Mouse (Mus musculus) T-cell, adult 2 months (primary cell): Measurements from ENCODE around the gene Prnp.

Experiments used
- DNase-seq: peaks from one replicate; pipeline ENCODE4 v3.0.0; 2022; ENCODE audit warnings: low spot score

Prnp gene

DNA sequence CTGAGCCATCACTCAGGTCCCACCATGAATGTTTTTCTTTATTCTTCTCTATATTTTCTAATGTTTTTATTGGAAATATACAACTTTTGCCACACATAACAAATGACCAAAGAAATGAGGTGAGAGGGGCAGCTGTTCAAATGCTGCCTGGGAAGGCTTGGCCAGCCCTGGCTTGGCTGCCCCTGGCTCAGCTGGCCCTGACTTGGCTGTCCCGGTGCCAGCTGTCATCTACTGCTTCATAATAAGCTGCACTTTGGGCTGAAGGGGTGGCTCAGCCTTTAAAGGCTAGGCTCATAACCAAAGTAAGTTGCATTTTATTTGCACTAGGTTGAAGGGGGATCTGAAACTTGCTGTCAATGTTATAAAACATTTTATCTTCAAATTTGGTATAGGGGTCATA is 2.9 kb upstream of the Prnp start:
- DNase-seq = no peak

DNA sequence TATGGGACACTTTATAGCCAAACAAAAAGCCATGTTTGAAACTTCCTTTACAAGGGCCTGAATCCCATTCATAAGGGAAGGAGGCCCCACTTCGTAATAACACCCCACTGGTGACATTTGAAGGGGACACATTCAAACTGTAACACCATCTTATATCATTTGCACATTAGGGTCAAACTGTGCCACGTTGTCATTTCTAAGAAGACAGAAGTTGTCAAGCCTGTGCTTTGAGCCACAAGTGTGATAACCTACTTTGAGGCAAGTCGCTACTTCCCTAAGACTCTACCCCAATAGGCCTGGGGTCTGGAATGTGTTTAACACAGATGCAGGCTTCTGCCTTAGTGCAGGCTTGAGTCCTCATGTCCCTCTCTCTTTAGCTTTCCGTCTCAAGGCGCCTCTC is 2.4 kb upstream of the Prnp start:
- no peak for DNase-seq

DNA sequence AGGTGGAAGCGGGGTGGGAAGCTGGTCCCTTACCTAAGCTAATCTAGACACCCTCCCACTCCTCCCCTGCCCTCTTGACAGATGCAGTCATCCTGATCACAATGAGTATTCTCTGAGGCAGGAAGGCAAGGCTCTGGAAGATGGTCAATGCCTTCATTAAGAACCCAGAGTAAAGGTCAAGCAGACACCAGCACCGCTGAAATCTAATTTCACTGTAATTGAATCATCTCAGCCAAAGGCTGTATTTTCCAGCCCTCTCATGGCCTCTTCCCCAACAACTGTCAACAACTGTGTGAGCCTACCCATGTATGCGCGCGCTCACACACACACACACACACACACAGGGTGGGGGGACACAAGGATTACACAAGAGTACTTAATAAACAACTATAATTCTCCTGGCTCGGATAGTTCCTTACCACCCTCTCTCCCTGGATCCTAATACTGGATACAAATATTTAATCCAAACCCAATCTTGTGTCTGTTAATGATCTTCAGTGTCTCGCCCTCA is 1.3 kb upstream of the Prnp start:
- DNase-seq = no peak

DNA sequence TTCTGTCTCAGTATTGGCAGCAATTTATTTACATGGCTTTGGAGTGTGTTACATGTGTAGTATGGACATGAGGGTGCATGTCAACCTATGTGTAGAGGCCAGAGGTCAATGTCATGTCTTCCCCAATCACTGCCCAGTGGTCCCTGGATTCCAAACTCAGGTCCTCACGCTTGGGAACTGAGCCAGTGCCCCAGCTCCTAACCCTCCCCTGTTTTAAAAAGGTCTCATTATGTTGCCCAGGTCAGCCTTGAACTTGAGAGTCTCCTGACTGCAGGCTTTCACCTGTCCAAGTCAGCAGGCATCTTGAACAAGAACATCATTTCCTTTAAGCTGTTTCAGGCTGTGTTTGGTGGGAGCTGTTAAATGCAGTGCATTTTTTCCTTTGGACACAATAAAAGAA is 822 bp upstream of the Prnp start:
- DNase-seq = no peak

DNA sequence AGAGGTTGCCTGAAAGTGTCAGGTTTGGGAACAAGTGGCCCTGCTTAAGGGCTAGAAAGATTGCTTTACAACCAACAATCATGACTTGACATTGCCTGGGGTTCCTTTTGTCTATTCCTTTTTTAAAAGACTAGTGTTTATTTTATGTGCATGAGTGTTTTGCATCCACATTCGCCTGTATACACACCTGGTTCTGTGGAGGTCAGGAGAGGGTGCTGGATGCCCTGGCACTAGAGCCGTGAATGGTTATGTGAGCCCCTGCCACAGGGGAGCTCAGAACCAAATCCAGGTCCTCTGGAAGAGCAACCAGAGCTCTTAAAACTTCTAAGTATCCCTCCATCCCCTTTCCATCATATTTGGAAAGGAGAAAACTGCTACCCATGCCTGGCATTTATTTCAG is 1.1 kb downstream of the Prnp start:
- DNase-seq = no peak

DNA sequence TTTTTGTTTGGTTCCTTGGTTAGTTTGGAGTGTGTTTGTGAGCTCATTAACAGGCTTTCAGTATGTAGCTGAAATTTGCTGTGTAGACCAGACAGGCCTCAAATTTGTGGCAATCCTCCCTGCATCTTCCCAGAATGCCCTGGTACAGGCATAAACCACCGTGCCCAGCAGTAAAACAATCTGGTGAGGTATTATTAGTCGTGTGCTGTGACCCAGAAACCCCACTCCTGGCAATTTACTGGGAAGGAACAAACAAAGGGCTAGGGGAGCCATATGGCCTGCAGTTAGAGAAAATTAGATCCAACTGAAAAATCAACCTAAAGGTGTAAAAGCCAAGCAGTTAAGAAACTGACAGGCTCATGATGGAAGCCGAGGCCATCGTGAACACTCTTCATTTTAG is 1.6 kb downstream of the Prnp start:
- no peak for DNase-seq

DNA sequence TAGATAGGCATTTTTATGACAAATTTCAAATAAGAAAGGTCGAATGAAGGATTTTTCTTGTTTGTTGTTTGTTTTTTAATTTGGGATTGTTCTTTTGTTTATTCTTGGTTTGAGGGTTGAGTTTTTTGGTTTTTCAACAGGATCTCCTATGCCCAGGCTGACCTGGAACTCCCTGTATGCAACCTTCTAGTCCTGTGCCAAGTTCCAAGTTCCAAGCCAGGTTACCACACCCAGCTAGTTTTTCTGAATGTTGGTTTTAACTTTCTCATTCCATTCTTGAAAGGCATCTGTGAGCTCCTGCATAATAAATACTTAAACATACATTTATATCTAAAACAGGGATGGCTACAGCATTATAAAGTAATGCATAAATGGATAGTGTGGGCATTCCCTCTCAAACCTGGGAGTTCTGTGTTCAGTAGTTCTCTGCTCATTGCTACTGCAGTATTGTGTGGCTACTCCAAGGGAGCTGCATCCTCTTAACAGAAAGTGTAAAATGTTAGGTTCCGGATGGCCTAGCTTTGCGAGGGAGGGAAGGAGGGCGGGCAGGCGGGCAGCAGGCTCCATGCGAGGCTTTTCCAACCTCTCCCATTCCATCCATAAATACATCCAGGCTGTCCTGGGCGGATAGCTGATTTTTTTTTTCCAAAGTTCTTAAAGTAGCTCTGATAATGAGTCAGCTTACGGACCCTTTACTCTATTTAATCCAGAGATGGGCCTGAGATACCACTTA is 3.0 kb downstream of the Prnp start:
- DNase-seq = no peak

DNA sequence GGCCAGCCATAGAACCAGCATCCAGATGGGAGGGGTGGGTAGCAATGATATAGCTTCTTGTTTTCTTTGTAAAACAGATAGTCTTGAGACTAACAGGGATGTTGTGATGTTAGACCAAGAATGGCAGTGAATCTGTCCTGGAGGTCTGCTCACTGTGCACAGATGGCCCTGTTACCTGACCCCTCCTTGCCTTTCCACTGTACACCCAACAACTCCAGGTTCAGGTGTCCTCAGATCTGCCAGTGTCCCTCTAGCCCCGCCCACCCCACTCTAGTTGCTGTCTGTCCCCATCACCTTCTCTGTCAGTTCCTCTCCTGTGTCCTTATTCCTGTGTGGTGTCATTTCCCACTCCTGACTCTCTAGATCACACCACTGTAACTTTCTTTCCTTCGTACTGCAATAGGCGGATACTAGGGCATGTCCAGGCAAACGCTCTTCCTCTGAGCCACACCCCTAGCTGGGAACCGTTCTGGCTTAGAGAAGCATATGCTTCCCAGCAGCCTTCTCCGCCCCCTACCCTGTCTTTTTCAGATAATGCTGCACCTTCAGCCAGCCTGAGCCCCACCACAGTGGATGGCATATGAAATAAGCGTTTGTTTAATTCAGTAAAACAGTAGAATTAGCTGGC is 22.7 kb downstream of the Prnp start:
- no peak for DNase-seq

DNA sequence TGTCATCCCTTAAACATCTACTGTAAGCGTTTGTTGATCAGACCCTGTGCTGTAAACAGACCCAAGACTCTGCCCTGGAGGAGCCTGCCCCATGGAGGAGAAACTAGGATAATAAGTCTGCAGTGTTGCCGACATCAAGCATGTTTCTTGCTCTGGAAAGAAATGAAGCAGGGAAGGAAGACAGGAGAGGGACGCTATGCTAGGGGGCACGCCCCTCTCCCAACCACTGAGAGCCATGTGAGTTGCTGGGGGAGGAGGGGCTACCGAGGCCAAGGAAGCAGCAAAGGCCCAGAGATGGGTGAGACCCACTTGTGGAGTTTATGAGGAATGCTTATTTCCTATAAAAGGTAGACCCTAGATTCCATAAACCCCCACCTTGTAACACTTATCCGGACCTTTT is 23.3 kb downstream of the Prnp start:
- DNase-seq = no peak

DNA sequence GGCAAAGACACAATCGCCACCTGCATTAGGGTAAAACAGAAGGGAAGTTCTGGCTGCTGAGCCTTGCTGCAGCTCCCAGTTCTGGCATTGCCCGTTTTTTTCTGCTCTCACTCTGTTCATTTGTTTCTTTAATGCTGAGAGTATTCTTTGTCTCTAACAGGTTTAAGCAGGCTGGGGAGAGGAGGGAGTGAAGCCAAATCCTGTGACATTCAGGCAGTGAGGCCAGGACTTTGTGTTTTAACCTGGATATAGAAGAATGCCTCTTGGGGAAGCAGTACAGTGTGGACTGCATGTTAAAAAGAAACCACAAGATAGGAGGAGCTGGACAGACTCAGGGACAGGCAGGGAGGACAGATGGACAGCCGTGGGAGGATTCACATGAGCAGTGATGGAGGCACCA is 23.9 kb downstream of the Prnp start:
- DNase-seq = no peak

DNA sequence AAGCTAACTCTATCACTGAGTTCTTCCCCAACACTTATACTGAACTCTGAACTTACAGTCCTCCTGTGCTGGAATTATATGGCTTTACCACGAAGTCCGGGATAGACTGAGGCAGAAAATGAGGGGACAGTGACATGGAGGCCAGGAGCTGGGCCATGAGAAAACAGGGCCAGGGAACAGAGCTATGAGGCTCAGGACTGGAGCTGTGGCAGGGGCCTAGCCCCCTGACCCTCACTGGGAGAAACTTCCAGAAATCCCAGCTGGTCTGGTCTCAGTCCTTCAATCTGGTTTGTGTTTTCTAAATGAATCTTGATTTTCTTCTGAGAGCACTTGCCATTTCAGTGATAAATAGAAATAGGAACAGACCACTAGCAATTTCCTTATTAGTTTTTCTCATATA is 24.5 kb downstream of the Prnp start:
- DNase-seq = no peak

DNA sequence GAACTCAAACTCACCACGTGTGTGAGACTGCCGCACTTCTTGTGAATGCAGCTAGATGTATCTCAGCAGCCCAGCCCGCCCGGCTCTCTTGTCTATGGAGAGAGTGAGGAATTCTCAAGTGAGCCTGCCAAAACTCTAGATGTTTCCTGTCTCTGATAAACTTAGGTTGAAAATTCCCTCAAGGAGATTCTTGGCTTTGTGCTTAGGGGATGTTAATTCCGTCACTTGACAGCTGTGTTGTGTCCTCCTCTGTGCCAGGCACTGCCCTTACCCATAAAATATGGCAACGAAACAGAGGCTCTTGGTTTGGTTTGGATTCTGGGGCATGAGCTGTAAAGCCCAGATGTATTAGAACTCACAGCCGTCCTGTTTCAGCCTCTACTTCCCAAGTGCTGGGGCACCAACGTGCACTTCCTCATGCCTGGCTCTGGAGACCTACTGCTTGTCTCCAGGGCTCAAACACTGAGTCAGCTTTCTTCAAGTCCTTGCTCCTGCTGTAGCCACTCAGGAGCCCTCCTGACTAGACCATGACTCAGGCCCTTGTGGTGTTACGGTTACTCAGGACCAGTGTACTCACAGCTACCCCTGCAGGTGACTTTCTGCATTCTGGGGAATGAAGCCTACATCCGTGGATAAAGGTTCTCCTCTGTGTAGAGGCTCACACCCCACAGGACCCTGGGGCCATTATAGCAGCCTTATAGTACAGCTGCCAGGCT is 25.8 kb downstream of the Prnp start:
- no peak for DNase-seq

DNA sequence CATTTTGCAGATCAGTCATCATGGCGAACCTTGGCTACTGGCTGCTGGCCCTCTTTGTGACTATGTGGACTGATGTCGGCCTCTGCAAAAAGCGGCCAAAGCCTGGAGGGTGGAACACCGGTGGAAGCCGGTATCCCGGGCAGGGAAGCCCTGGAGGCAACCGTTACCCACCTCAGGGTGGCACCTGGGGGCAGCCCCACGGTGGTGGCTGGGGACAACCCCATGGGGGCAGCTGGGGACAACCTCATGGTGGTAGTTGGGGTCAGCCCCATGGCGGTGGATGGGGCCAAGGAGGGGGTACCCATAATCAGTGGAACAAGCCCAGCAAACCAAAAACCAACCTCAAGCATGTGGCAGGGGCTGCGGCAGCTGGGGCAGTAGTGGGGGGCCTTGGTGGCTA is 26.7 kb downstream of the Prnp start:
- no peak for DNase-seq

DNA sequence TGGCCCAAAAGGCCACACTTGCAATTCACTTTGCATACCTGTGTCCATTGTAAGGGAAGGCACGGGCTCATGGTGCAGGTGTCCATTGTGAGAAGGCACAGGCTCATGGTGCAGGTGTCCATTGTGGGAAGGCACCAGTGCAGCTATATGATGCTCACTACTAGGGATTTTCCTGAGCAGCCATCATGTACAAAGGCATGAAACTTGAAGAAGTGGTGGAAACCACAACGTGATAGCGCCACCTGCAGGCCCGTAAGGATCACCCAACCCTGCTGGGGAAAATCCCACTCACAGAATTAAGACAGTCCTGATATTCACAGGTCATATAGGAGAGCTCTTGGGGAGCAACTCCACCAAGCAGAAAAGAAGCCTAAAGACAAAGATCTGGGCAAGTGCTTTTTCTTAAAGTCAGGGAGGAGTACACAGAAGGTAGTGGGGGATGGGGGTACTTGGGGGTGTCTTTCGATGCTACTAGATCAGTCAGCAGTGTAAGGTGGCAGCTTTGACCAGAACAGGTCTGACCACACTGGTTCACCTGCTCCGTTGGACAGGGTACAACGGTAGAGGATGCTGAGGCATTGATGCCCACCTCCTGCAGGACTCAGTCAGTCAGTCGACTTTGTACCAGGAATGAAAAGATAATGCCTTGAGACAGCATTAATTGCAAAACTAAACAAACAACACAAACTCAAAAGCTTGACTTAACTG is 29.8 kb downstream of the Prnp start:
- peak; percentile 43 for DNase-seq

DNA sequence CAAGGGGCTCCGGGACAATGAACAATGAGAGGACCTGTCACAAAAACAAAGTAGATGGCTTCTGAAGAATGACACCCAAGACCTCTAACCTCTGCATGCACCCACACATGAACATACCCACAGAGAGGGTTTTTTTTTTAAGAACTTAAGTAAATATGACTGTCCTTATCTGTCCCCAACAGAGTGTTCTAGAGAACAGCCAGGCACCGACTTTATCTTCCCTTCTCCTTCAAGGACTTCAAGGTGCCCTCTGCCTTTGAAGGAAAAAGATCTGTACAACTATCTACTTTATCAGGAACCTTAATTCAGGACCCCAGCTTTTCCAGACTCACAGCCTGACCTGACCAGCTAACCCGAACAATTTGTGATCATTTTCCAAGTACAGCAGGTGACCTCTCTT is 30.8 kb downstream of the Prnp start:
- DNase-seq = no peak

DNA sequence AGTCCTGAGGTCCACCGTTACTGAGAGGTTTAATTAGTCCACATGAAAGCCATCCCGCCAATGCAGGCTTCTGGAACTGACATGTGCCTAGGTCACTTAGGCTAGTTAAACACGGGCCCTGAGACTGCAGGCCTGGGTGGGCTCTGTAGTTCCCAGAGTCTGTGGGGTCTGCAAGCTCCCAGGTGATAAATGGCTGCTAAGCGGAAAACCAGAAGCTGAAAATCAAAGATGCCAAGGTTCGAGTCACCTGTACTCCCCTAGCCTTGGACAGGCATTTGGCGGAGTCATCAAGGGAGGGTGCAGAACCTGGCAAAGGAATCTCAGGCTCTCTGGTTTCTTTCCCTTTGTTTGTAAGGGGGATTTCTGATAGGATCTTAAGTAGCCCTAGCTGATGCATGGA is 31.8 kb downstream of the Prnp start:
- DNase-seq = no peak

DNA sequence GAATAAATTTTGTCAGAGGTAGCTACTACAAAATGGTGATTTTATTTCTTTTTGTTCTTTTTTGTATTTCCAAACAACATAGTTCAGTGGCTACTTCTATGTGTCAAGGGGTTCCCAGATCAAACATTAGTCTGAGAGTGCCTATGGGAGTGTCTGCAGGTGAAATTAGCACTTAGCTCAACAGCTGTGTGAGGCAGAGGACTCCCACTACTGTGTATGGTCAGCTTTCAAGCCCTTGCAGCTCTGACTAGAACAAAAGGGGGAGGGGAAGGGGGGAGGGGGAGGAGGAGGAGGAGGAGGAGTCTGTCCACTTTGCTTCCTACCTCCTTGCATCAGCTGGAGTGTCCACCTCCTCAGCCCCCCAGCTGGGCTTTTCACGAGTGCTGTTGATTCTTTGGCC is 34.6 kb downstream of the Prnp start:
- no peak for DNase-seq

DNA sequence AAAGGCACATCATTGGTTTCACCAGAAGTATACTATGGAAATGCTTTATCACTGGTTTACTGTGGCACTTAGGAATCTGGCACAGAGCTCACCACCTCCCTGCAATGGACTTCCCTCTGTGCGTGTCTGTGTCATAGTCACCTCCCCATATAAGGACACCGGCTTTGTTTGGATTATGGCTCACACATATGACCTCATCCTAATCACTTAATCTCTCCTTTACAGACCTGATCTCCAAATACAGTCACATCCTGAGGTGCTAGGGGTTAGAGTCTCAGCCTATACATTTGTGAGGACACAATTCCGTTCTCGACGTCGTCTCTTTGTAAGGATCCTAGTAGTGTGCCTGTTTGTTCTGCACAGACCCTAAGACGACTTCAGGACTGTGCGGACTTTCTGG is 35.5 kb downstream of the Prnp start:
- DNase-seq = no peak

DNA sequence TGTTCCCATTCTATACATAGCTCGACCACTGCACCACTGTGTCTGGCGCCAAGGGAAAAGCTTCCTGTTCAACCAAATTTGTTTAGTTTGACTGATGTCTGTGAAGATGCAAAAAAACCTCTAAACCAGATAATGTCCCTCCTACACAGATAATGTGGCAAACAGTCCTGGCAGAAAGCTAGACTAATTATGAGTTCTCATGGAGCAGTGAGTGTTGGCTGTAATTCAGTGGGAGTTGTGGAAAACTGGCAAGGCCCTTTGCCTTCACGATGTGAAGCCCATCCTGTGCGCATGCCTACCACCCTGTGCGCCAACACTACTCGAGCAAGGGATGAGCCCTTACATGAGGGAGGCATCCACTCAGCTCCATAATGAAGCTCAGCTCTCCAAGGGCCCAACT is 36.0 kb downstream of the Prnp start:
- no peak for DNase-seq

DNA sequence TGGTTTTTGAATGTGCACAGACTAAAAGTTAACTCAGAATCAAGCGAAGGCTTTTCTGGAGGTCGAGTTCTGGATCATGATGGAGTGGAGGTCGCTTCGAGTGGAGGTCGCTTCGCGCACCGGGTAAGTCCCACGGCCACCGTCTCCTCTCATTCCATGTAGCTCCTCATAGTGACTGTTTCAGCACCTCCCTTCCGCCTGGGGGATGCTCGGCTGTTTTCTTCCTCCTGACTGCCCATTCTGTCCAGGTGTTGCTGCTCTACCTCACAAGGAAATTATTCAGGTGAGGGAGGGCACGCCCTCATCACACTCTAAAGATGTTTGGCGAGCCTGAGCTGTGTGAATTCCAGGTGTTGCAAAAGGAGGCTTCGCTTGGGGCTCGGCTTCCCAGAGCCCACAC is 36.6 kb downstream of the Prnp start:
- no peak for DNase-seq

DNA sequence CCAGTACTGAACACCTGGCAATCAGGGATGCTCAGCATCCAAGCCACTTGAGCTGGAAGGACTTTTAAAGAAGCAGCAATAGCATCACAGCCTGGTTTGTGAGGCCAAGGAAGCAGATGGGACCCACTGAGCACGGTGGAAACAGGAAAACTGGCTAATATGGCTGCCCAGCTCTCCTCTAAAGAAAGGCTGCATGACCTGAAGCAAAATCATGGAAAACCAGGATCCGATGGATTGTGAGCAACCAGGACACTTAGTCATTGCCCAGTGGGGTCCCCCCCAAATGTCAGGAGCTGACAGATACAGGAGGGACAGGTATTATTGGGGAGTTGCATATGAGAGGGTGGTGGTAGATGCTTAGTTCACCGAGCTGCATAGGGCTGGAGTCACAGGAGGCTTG is 38.4 kb downstream of the Prnp start:
- no peak for DNase-seq

DNA sequence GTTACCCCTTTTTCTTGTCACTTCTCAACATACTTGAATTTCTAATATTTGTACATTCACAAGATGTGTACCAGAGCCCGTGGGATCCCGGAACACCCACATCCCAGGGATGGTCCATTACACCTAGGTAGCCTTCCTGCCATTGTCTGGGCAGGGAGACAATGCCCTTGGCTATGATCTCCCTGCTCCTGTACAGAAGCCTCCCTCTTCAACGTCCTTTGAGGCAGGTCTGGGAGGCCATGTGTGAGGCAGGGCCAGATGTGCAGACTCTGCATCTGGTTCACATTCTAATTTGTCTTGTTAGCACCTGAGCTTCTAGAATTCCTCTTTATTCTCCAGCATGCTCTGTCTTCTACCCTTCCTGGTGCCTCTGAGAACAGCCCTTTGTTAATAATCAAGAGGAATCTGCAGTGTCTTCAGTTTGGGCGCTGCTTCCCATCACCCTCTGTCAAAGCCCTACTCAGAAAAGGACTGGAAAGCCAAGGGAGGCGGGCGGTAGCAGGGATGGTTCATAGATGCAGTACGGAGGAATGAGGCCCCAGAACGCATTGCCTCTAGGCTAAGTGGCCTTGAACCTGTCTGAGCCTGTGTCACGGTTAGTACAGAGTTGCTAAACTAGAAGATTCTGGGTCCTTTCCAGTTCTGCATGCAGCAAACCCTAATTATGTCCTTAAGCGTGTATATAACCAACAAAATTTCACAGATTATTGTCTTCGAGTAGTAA is 39.4 kb downstream of the Prnp start:
- no peak for DNase-seq
